Comparison of ENCODE assay signal across 8 mouse cellular contexts in the genomic region with DNA sequence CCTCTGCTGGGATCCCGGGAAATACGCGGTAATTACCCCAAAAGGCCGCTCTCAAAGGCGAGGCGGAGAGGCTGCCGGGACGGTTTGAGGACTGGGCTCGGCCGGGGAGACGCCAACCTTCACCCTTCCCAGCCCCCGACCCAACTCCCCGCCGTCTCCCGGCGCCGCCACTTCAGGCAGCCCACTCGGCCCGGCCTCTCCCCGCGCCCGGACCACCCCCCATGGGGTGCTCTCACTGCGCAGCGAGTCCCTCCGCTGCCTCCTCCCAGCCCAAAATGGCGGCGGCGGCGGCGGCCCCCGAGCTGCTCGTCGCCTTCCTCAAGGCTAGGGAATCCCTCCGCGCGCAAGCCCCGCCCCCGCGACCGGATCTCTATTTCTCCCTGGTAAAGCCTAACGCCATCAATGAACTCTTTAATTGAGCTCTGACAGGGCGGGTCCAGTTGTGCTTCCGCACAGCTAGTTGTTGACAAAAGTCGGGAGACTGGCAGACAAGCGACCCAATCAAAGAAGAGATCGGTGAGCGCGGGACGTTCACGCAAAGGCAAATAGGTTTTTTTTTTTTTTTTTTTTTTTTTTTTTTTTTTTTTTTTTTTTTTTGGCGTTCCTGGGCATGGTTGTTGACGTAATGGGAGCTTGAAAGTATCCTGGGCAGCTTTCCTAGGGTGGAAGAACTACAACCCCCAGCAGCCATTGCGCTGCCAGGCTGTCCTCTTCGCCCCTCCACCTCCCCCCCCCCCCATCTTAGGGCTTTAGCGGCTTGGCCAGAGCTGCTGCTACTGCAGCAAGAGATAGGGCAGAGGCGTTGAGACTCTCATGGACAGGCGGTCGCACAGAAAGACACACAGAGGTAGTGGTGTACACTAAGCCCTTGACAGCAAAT. TPM values are rescaled to one million over a fixed set of nuclear protein-coding genes. Genes with fewer than 3 reads are reported as not detected.
A peak's percentile ranks its signal among the peaks of the same experiment; 100 is the strongest.
DNase-seq lines count a peak whose midpoint lies in the region; ATAC-seq and TF ChIP-seq lines count a peak whose summit lies in the region.

No protein-coding gene starts in this region.

- H3K9ac ChIP-seq in forebrain, embryonic 12.5 days = peak overlapping the region; percentile 99
- peak overlapping the region; percentile 100 for H3K9ac ChIP-seq in heart, postnatal 0 days (replicated peaks; ENCODE audit: low read depth, low read length)
- peak overlapping the region; percentile 98 for H3K9ac ChIP-seq in liver, embryonic 16.5 days (ENCODE audit: low read depth, low read length)
- peak overlapping the region; percentile 100 for H3K9ac ChIP-seq in neural tube, embryonic 13.5 days

- peaks cover 62% of the 10 kb centered on the region for H3K4me1 ChIP-seq in E14TG2a.4 (replicated peaks; ENCODE audit: low read depth, low read length)
- peaks cover 23% of the 10 kb centered on the region for H3K4me1 ChIP-seq in forebrain, embryonic 12.5 days
- peaks cover 17% of the 10 kb centered on the region; the same call in 1 of the 2 replicates for H3K4me1 ChIP-seq in heart, postnatal 0 days (ENCODE audit: control insufficient read depth, insufficient read depth)
- peaks cover 45% of the 10 kb centered on the region for H3K4me1 ChIP-seq in liver, embryonic 16.5 days (ENCODE audit: control insufficient read depth, low read depth, low read length)
- peaks cover 55% of the 10 kb centered on the region for H3K4me1 ChIP-seq in neural tube, embryonic 13.5 days (replicated peaks)
- H3K4me1 ChIP-seq in testis, adult 2 months (ENCODE audit: control insufficient read depth, insufficient read depth, low read length) = peaks cover 6% of the 10 kb centered on the region

- TF ChIP-seq CTCF in E14TG2a.4 (conservative IDR thresholded peaks at IDR 0.05; ENCODE audit: low read length) = no peak
- no peak for TF ChIP-seq CTCF in heart, postnatal 0 days (IDR thresholded peaks at IDR 0.05; ENCODE audit: low read depth)
- no peak for TF ChIP-seq CTCF in testis, adult 2 months (IDR thresholded peaks at IDR 0.05; ENCODE audit: control insufficient read depth, insufficient read depth, insufficient replicate concordance, low read depth, low read length)

- DNase-seq in c-Kit-positive CD71-positive TER-119-positive erythroid progenitor cells, embryonic 14.5 days (ENCODE audit: low spot score) = peak; percentile 99
- peak; percentile 99 for DNase-seq in heart, postnatal 0 days (ENCODE audit: low spot score)
- DNase-seq in kidney, postnatal 4 days = peak; percentile 100

- H3K27ac ChIP-seq in forebrain, embryonic 12.5 days = peak overlapping the region; percentile 97
- peak overlapping the region; percentile 100 for H3K27ac ChIP-seq in heart, postnatal 0 days (ENCODE audit: low read depth)
- H3K27ac ChIP-seq in liver, embryonic 16.5 days (ENCODE audit: low read length) = peak overlapping the region; percentile 94
- peak overlapping the region; percentile 99 for H3K27ac ChIP-seq in neural tube, embryonic 13.5 days (replicated peaks)
- peak overlapping the region; percentile 98 for H3K27ac ChIP-seq in testis, adult 2 months (ENCODE audit: control insufficient read depth, insufficient read depth, low read depth, low read length)

- no peaks in the 10 kb centered on the region for H3K27me3 ChIP-seq in E14TG2a.4 (ENCODE audit: insufficient read depth, low read length)
- H3K27me3 ChIP-seq in forebrain, embryonic 12.5 days = no peaks in the 10 kb centered on the region
- no peaks in the 10 kb centered on the region for H3K27me3 ChIP-seq in heart, postnatal 0 days (ENCODE audit: control insufficient read depth, insufficient read depth, low read length)
- no peaks in the 10 kb centered on the region for H3K27me3 ChIP-seq in liver, embryonic 16.5 days (ENCODE audit: control insufficient read depth, insufficient read depth, low read depth, low read length)
- H3K27me3 ChIP-seq in neural tube, embryonic 13.5 days = no peaks in the 10 kb centered on the region
- H3K27me3 ChIP-seq in testis, adult 2 months (ENCODE audit: control insufficient read depth, insufficient read depth, low read length) = no peaks in the 10 kb centered on the region

- no peaks in the 10 kb centered on the region for H3K9me3 ChIP-seq in E14TG2a.4 (ENCODE audit: low read length)
- no peaks in the 10 kb centered on the region for H3K9me3 ChIP-seq in forebrain, embryonic 12.5 days
- H3K9me3 ChIP-seq in heart, postnatal 0 days (replicated peaks; ENCODE audit: control insufficient read depth, low read length) = no peaks in the 10 kb centered on the region
- H3K9me3 ChIP-seq in liver, embryonic 16.5 days (replicated peaks; ENCODE audit: control insufficient read depth, low read length) = no peaks in the 10 kb centered on the region
- H3K9me3 ChIP-seq in neural tube, embryonic 13.5 days = no peaks in the 10 kb centered on the region

- TF ChIP-seq EP300 in heart, postnatal 0 days (IDR thresholded peaks at IDR 0.05; ENCODE audit: low read depth) = peak; percentile 85

- peak; percentile 87 for TF ChIP-seq POLR2A in testis, adult 2 months (IDR thresholded peaks at IDR 0.05; ENCODE audit: control insufficient read depth, low read depth, low read length)

- peak; percentile 94 for ATAC-seq in forebrain, embryonic 12.5 days (ENCODE audit: low FRiP score)
- ATAC-seq in heart, postnatal 0 days (ENCODE audit: insufficient read depth, low read depth) = peak; percentile 93
- peak; percentile 90 for ATAC-seq in liver, embryonic 16.5 days (ENCODE audit: low read depth)
- peak; percentile 93 for ATAC-seq in neural tube, embryonic 13.5 days (ENCODE audit: low read depth)

- H3K4me3 ChIP-seq in E14TG2a.4 (replicated peaks; ENCODE audit: low read length) = peak overlapping the region; percentile 97
- peak overlapping the region; percentile 90 for H3K4me3 ChIP-seq in forebrain, embryonic 12.5 days (replicated peaks)
- H3K4me3 ChIP-seq in heart, postnatal 0 days (ENCODE audit: low read depth, low read length) = peak overlapping the region; percentile 100
- H3K4me3 ChIP-seq in liver, embryonic 16.5 days (ENCODE audit: low read depth, low read length) = peak overlapping the region; percentile 94
- H3K4me3 ChIP-seq in neural tube, embryonic 13.5 days = peak overlapping the region; percentile 93
- peak overlapping the region; percentile 92 for H3K4me3 ChIP-seq in testis, adult 2 months (ENCODE audit: control insufficient read depth, low read depth, low read length)

- peak overlapping the region; percentile 78 for H3K4me2 ChIP-seq in forebrain, embryonic 12.5 days
- H3K4me2 ChIP-seq in heart, postnatal 0 days (ENCODE audit: low read depth, low read length) = peak overlapping the region; percentile 92
- peak overlapping the region; percentile 77 for H3K4me2 ChIP-seq in liver, embryonic 16.5 days (ENCODE audit: low read depth, low read length)
- H3K4me2 ChIP-seq in neural tube, embryonic 13.5 days = peak overlapping the region; percentile 89

- under 1% methylated on average over 57 of the region's 58 CpGs for WGBS in forebrain, embryonic 12.5 days
- under 1% methylated on average over 38 of the region's 58 CpGs for WGBS in heart, postnatal 0 days
- WGBS in liver, embryonic 16.5 days (ENCODE audit: insufficient replicate concordance) = under 1% methylated on average over 56 of the region's 58 CpGs
- under 1% methylated on average over 55 of the region's 58 CpGs for WGBS in neural tube, embryonic 13.5 days

- peaks cover 37% of the 10 kb centered on the region for H3K36me3 ChIP-seq in E14TG2a.4 (ENCODE audit: insufficient read depth, low read length)
- H3K36me3 ChIP-seq in forebrain, embryonic 12.5 days (replicated peaks) = no peaks in the 10 kb centered on the region
- H3K36me3 ChIP-seq in heart, postnatal 0 days (replicated peaks; ENCODE audit: control insufficient read depth, insufficient read depth, low read length) = no peaks in the 10 kb centered on the region; the same call in 1 of the 2 replicates
- no peaks in the 10 kb centered on the region for H3K36me3 ChIP-seq in liver, embryonic 16.5 days (ENCODE audit: control insufficient read depth, insufficient read depth)
- H3K36me3 ChIP-seq in neural tube, embryonic 13.5 days = no peaks in the 10 kb centered on the region
- no peaks in the 10 kb centered on the region for H3K36me3 ChIP-seq in testis, adult 2 months (ENCODE audit: control insufficient read depth, insufficient read depth, low read length)

RNA-seq across cellular contexts. Expression of gene Hexim2, which starts 0.6 kb away (rescaled TPM):
- polyA plus RNA-seq in forebrain, embryonic 12.5 days (2016; fragmentation: Nextera tagmentation; extraction: Ambion mirVana) = 10.1 and 11.8 TPM in 2 replicates
- 1.6 and 1.7 TPM in 2 replicates for total RNA-seq in heart, postnatal 0 days (2014; rRNA removed; ENCODE audit: low replicate concordance)
- 4.2 and 4.9 TPM in 2 replicates for polyA plus RNA-seq in heart, postnatal 0 days (2015; fragmentation: Nextera tagmentation; extraction: Ambion mirVana)
- 5.2 and 5.7 TPM in 2 replicates for polyA plus RNA-seq in liver, embryonic 16.5 days (2015; fragmentation: Nextera tagmentation; extraction: Ambion mirVana)
- polyA plus RNA-seq in neural tube, embryonic 13.5 days (2015; fragmentation: Nextera tagmentation; extraction: Ambion mirVana) = 17.3 and 17.6 TPM in 2 replicates
- polyA plus RNA-seq in testis, adult 2 months (2012; rRNA removed) = 38.8 and 53.8 TPM in 2 replicates

RNA-seq across cellular contexts. Expression of gene Hexim1, which starts 16.8 kb away (rescaled TPM):
- polyA plus RNA-seq in forebrain, embryonic 12.5 days (2016; fragmentation: Nextera tagmentation; extraction: Ambion mirVana) = 3.4 TPM in 2 replicates
- total RNA-seq in heart, postnatal 0 days (2014; rRNA removed; ENCODE audit: low replicate concordance) = 9.0 and 11.0 TPM in 2 replicates
- polyA plus RNA-seq in heart, postnatal 0 days (2015; fragmentation: Nextera tagmentation; extraction: Ambion mirVana) = 3.2 and 3.3 TPM in 2 replicates
- 1.7 and 1.9 TPM in 2 replicates for polyA plus RNA-seq in liver, embryonic 16.5 days (2015; fragmentation: Nextera tagmentation; extraction: Ambion mirVana)
- 3.6 and 3.9 TPM in 2 replicates for polyA plus RNA-seq in neural tube, embryonic 13.5 days (2015; fragmentation: Nextera tagmentation; extraction: Ambion mirVana)
- polyA plus RNA-seq in testis, adult 2 months (2012; rRNA removed) = 5.8 and 6.1 TPM in 2 replicates

RNA-seq across cellular contexts. Expression of gene Acbd4, which starts 31.3 kb away (rescaled TPM):
- polyA plus RNA-seq in forebrain, embryonic 12.5 days (2016; fragmentation: Nextera tagmentation; extraction: Ambion mirVana) = 5.7 and 7.1 TPM in 2 replicates
- total RNA-seq in heart, postnatal 0 days (2014; rRNA removed; ENCODE audit: low replicate concordance) = 16.3 and 20.0 TPM in 2 replicates
- polyA plus RNA-seq in heart, postnatal 0 days (2015; fragmentation: Nextera tagmentation; extraction: Ambion mirVana) = 21.6 and 22.2 TPM in 2 replicates
- 51.3 and 54.4 TPM in 2 replicates for polyA plus RNA-seq in liver, embryonic 16.5 days (2015; fragmentation: Nextera tagmentation; extraction: Ambion mirVana)
- polyA plus RNA-seq in neural tube, embryonic 13.5 days (2015; fragmentation: Nextera tagmentation; extraction: Ambion mirVana) = 8.5 and 9.9 TPM in 2 replicates
- 5.7 and 7.2 TPM in 2 replicates for polyA plus RNA-seq in testis, adult 2 months (2012; rRNA removed)

RNA-seq across cellular contexts. Expression of gene Plcd3, which starts 31.4 kb away (rescaled TPM):
- 1.4 and 1.5 TPM in 2 replicates for polyA plus RNA-seq in forebrain, embryonic 12.5 days (2016; fragmentation: Nextera tagmentation; extraction: Ambion mirVana)
- total RNA-seq in heart, postnatal 0 days (2014; rRNA removed; ENCODE audit: low replicate concordance) = 27.0 and 38.9 TPM in 2 replicates
- 14.5 and 16.3 TPM in 2 replicates for polyA plus RNA-seq in heart, postnatal 0 days (2015; fragmentation: Nextera tagmentation; extraction: Ambion mirVana)
- 0.40 and 0.58 TPM in 2 replicates for polyA plus RNA-seq in liver, embryonic 16.5 days (2015; fragmentation: Nextera tagmentation; extraction: Ambion mirVana)
- polyA plus RNA-seq in neural tube, embryonic 13.5 days (2015; fragmentation: Nextera tagmentation; extraction: Ambion mirVana) = 0.98 and 1.6 TPM in 2 replicates
- polyA plus RNA-seq in testis, adult 2 months (2012; rRNA removed) = 4.9 and 5.5 TPM in 2 replicates

RNA-seq across cellular contexts. Expression of gene Fmnl1, which starts 38.1 kb away (rescaled TPM):
- 1.1 TPM in 2 replicates for polyA plus RNA-seq in forebrain, embryonic 12.5 days (2016; fragmentation: Nextera tagmentation; extraction: Ambion mirVana)
- 2.2 and 3.4 TPM in 2 replicates for total RNA-seq in heart, postnatal 0 days (2014; rRNA removed; ENCODE audit: low replicate concordance)
- polyA plus RNA-seq in heart, postnatal 0 days (2015; fragmentation: Nextera tagmentation; extraction: Ambion mirVana) = 0.91 and 1.1 TPM in 2 replicates
- polyA plus RNA-seq in liver, embryonic 16.5 days (2015; fragmentation: Nextera tagmentation; extraction: Ambion mirVana) = 5.2 and 6.3 TPM in 2 replicates
- polyA plus RNA-seq in neural tube, embryonic 13.5 days (2015; fragmentation: Nextera tagmentation; extraction: Ambion mirVana) = 3.0 and 4.2 TPM in 2 replicates
- polyA plus RNA-seq in testis, adult 2 months (2012; rRNA removed) = 18.4 and 21.6 TPM in 2 replicates

Comparison
In these comparisons a context has a peak if more than half of its experiments do, and no peak if none do; other contexts are left out.
1. Peak in every context shown above with its lines: DNase-seq, ATAC-seq, H3K4me3 ChIP-seq and H3K27ac ChIP-seq.